Mouse (Mus musculus) heart, postnatal 25 days (tissue): ENCODE data around the gene Ndufs2. TPM values are rescaled to one million over a fixed set of nuclear protein-coding genes. Genes with fewer than 3 reads are reported as not detected.

Experiments used
- total RNA-seq, 2 experiments: library from RNA; stranded (reverse); gene quantifications; 2 replicates each; pipeline ENCODE4 v1.2.3; 2021

Ndufs2 gene
- total RNA-seq, 2 experiments from 2014 or later, result 1,437 to 1,441 TPM

Other genes with a start within 250 kb of the Ndufs2 start
- gene Fcgr4, start 232.5 kb downstream of the Ndufs2 start, total RNA-seq, result under 1 TPM; 0.34 to 0.52 TPM
- 10 to 100 TPM; 12.5 to 15.6 TPM for gene Fcgr3, start 186.5 kb downstream of the Ndufs2 start, total RNA-seq
- 1 to 10 TPM in 1 of 2 experiments, under 1 TPM in 1; 0.34 to 1.1 TPM for gene Cfap126, start 137.5 kb downstream of the Ndufs2 start, total RNA-seq
- 1,000 to 10,000 TPM; 1,121 to 1,186 TPM for gene Sdhc, start 100.8 kb downstream of the Ndufs2 start, total RNA-seq
- gene Mpz, start 100.7 kb downstream of the Ndufs2 start, total RNA-seq, result 1 to 10 TPM in 1 of 2 experiments, under 1 TPM in 1; 0.29 to 6.7 TPM
- 100 to 1,000 TPM; 253 to 281 TPM for gene Pcp4l1, start 55.1 kb downstream of the Ndufs2 start, total RNA-seq
- not detected for gene Nr1i3, start 37.4 kb downstream of the Ndufs2 start, total RNA-seq
- 100 to 1,000 TPM in 1 of 2 experiments, 10 to 100 TPM in 1; 88.9 to 101 TPM for gene Tomm40l, start 28.9 kb downstream of the Ndufs2 start, total RNA-seq
- 1 to 10 TPM; 2.9 to 3.0 TPM for gene Apoa2, start 26.3 kb downstream of the Ndufs2 start, total RNA-seq
- 10 to 100 TPM; 11.0 to 12.9 TPM for gene Fcer1g, start 17.0 kb downstream of the Ndufs2 start, total RNA-seq
- gene Adamts4, start 967 bp downstream of the Ndufs2 start, total RNA-seq, result 1 to 10 TPM in 1 of 2 experiments, under 1 TPM in 1; 0.49 to 2.0 TPM
- gene B4galt3, start 18.9 kb upstream of the Ndufs2 start, total RNA-seq, result 10 to 100 TPM; 16.4 to 17.8 TPM
- 10 to 100 TPM; 13.4 to 13.7 TPM for gene Ppox, start 29.8 kb upstream of the Ndufs2 start, total RNA-seq
- gene Usp21, start 36.6 kb upstream of the Ndufs2 start, total RNA-seq, result 10 to 100 TPM; 19.7 to 21.3 TPM
- 10 to 100 TPM; 80.7 to 81.5 TPM for gene Ufc1, start 43.6 kb upstream of the Ndufs2 start, total RNA-seq
- 10 to 100 TPM; 21.9 to 22.2 TPM for gene Dedd, start 77.8 kb upstream of the Ndufs2 start, total RNA-seq
- 10 to 100 TPM; 26.1 to 29.9 TPM for gene Nit1, start 94.3 kb upstream of the Ndufs2 start, total RNA-seq
- 10 to 100 TPM; 74.3 to 84.4 TPM for gene Pfdn2, start 94.3 kb upstream of the Ndufs2 start, total RNA-seq
- not detected for gene Klhdc9, start 109.4 kb upstream of the Ndufs2 start, total RNA-seq
- under 1 TPM; 0.21 to 0.42 TPM for gene Nectin4, start 118.7 kb upstream of the Ndufs2 start, total RNA-seq
- gene Arhgap30, start 137.6 kb upstream of the Ndufs2 start, total RNA-seq, result 1 to 10 TPM; 2.7 TPM
- gene Usf1, start 159.9 kb upstream of the Ndufs2 start, total RNA-seq, result 10 to 100 TPM; 38.7 to 42.6 TPM
- 1 to 10 TPM; 1.2 to 1.6 TPM for gene Tstd1, start 167.5 kb upstream of the Ndufs2 start, total RNA-seq
- gene F11r, start 186.1 kb upstream of the Ndufs2 start, total RNA-seq, result 10 to 100 TPM; 37.1 to 38.9 TPM